Mouse (Mus musculus): ENCODE measurements around the gene Prr36. TPM values are rescaled to one million over a fixed set of nuclear protein-coding genes. Genes with fewer than 3 reads are reported as not detected.

The Prr36 gene
- 42.8 and 47.3 TPM in 2 replicates for polyA plus RNA-seq (2014; fragmentation: Nextera tagmentation; extraction: Ambion mirVana)

GRCm38 (mm10) chr8:4216791-4217621 lies at the start of gene Prr36:
Gene Prr36, minus strand, starts transcription at chr8:4217459.
- Histone ChIP-seq H3K4me1 (replicated peaks; ENCODE audit: control insufficient read depth, insufficient read depth, low read length) (peaks cover 15% of the 10 kb centered on the region), H3K36me3 (ENCODE audit: control insufficient read depth, insufficient read depth, low read length) (no peaks in the 10 kb centered on the region; the same call in 1 of the 2 replicates), H3K4me3 (ENCODE audit: low read depth, low read length) (peak within 1 kb of the TSS; percentile 65), H3K9ac (ENCODE audit: low read length) (peak within 1 kb of the TSS; percentile 86), H3K4me2 (ENCODE audit: low read depth, low read length, severe bottlenecking) (peak within 1 kb of the TSS; percentile 53), H3K9me3 (ENCODE audit: control insufficient read depth, low read length) (no peaks in the 10 kb centered on the region), H3K27ac (ENCODE audit: low read depth, low read length) (peak within 1 kb of the TSS; percentile 82), H3K27me3 (ENCODE audit: control insufficient read depth, insufficient read depth, low read length) (no peaks in the 10 kb centered on the region)
- DNase-seq (ENCODE audit: low spot score), result peak; percentile 90
- under 1% methylated on average over 44 of the region's 44 CpGs for WGBS
- peak; percentile 90 for ATAC-seq (replicated peaks; ENCODE audit: low FRiP score)

DNA sequence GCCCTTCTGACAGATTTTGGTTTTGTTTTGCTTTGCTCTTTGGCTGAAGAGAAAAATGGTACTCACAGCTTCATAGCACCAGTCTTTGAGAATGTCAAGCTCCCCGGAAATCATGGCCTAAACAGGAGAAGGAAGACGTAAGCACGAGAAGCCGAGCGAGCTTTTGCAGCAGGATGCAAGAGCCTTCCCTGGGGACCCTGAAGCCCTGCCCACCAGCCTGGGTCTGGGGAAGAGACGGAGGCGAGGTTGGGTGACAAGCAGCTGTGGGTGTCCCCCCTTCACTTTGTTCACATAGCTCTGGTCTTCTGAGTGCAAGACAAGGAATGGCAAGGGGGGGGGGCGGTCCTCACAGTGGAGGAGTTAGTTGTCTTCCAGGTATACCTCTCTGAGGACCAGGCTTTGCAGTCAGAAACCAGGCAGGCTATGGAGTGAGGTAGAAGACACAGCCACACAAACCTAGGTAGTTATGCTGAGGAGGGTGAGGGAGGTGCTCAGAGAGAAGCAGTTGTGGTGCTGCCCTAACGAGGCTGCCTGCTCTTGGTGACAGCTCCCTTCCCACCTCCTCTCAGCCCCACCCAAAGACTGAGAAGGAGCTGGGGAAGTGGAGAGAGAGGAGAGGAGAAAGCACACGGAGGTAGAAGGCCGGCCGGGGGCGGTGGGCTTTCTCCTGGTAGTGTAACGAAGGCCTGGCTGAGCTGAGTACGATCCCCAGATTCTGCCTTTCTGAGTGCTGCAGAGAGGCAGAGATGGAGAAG lies 48.1 kb upstream of the Prr36 start:
- no peak overlapping the region for H3K4me2 ChIP-seq (ENCODE audit: low read depth, low read length, severe bottlenecking)
- ATAC-seq (replicated peaks; ENCODE audit: low FRiP score), result no peak
- H3K27me3 ChIP-seq (ENCODE audit: control insufficient read depth, insufficient read depth, low read length), result no peaks in the 10 kb centered on the region
- H3K4me3 ChIP-seq (ENCODE audit: low read depth, low read length), result no peak overlapping the region
- H3K9ac ChIP-seq (ENCODE audit: low read length), result no peak overlapping the region
- H3K36me3 ChIP-seq (ENCODE audit: control insufficient read depth, insufficient read depth, low read length), result peaks cover 13% of the 10 kb centered on the region
- H3K9me3 ChIP-seq (ENCODE audit: control insufficient read depth, low read length), result no peaks in the 10 kb centered on the region
- no peaks in the 10 kb centered on the region for H3K4me1 ChIP-seq (replicated peaks; ENCODE audit: control insufficient read depth, insufficient read depth, low read length)
- WGBS, result 96% methylated on average over 15 of the region's 15 CpGs
- no peak for DNase-seq (ENCODE audit: low spot score)
- H3K27ac ChIP-seq (ENCODE audit: low read depth, low read length), result no peak overlapping the region

DNA sequence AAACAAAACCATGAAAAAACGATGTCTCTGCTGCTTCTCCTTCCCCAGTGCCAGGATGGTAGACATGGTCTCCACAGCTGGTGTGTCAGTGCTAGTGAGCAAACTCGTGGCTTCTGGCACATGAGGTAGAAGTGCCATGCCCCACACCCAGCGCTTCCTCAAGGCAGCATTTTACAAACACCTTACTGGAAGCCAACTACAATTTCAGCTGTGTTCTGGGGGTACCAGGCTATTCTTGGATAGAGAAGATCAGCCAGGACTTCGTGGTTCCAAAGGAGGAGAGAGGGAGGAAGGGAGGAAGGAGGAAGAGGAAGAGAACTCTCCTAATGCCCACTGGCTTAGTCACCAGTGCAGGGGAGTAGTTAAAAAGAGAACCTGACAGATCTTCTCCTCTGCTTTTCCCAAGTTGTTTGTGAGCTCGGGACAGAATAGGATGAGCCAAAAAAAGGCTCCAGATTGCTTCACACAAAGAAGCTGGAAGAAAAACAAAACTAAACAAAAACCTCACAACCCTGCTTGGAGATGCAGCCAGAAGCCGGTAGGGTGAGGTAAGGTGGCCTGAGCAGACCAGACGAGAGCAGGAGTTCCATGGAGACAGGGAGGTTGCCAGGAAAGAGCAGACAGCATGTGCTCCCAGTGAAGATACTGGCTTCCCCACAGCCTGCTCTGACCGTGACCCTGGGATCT lies 46.0 kb upstream of the Prr36 start:
- no peaks in the 10 kb centered on the region for H3K9me3 ChIP-seq (ENCODE audit: control insufficient read depth, low read length)
- WGBS, result 91% methylated on average over 8 of the region's 8 CpGs
- 0 out of 2 replicates have a peak, but pooled peaks cover 6% of the 10 kb centered on the region for H3K4me1 ChIP-seq (replicated peaks; ENCODE audit: control insufficient read depth, insufficient read depth, low read length)
- no peak overlapping the region for H3K27ac ChIP-seq (ENCODE audit: low read depth, low read length)
- ATAC-seq (replicated peaks; ENCODE audit: low FRiP score) (no peak), DNase-seq (ENCODE audit: low spot score) (no peak)
- peaks cover 8% of the 10 kb centered on the region for H3K36me3 ChIP-seq (ENCODE audit: control insufficient read depth, insufficient read depth, low read length)
- no peak overlapping the region for H3K4me2 ChIP-seq (ENCODE audit: low read depth, low read length, severe bottlenecking)
- H3K27me3 ChIP-seq (ENCODE audit: control insufficient read depth, insufficient read depth, low read length), result no peaks in the 10 kb centered on the region
- no peak overlapping the region for H3K9ac ChIP-seq (ENCODE audit: low read length)
- no peak overlapping the region for H3K4me3 ChIP-seq (ENCODE audit: low read depth, low read length)

GRCm38 (mm10) chr8:4259805-4260170 lies 42.5 kb upstream of the Prr36 start:
- ATAC-seq (replicated peaks; ENCODE audit: low FRiP score) (no peak), DNase-seq (ENCODE audit: low spot score) (no peak)
- Histone ChIP-seq H3K36me3 (ENCODE audit: control insufficient read depth, insufficient read depth, low read length) (peaks cover 4% of the 10 kb centered on the region; the same call in 1 of the 2 replicates), H3K4me1 (replicated peaks; ENCODE audit: control insufficient read depth, insufficient read depth, low read length) (peaks cover 19% of the 10 kb centered on the region), H3K4me3 (ENCODE audit: low read depth, low read length) (no peak overlapping the region), H3K27me3 (ENCODE audit: control insufficient read depth, insufficient read depth, low read length) (no peaks in the 10 kb centered on the region), H3K9me3 (ENCODE audit: control insufficient read depth, low read length) (no peaks in the 10 kb centered on the region), H3K9ac (ENCODE audit: low read length) (peak overlapping the region; percentile 86; the same call in 1 of the 2 replicates), H3K4me2 (ENCODE audit: low read depth, low read length, severe bottlenecking) (no peak overlapping the region), H3K27ac (ENCODE audit: low read depth, low read length) (no peak overlapping the region; the same call in 1 of the 2 replicates)
- 84% methylated on average over 4 of the region's 4 CpGs for WGBS

DNA sequence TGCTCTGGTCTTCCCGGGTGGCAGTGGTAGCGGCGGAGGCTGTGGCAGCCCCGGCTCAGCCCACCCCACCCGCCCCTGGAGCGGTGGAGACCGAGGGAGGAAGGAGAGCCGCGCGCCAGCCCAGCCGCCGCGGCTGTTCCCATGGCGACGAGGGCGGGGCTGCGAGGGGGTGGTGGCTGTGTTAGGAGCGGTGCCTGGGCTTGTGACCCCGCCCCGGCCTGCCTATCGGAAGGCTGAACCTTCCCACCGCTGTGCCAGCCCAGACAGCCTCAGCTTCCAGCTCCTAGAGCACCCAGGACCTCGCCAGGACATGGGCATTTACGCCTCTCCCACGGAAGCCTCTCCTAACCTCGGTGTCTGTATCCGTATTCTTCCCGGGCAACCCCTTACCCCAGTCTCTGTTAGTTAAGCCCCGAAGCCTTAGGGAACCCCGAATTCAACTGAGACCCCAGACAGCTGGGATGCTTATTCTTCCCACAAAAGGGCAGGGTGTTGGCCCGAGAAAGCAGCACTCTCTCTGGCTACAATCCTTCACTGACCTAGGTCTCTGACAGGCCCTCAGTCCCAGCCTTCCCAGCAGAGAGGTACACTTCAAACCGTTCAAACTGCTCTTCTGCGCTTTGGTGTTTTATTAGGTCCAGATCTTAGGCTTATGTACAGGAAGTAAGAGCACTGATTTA lies 42.0 kb upstream of the Prr36 start, which contains the start of gene Ctxn1:
Gene Ctxn1 (minus strand): TSS at position 150 of the 680 bp plus-strand sequence.
- peak; percentile 98 for DNase-seq (ENCODE audit: low spot score)
- Histone ChIP-seq H3K36me3 (ENCODE audit: control insufficient read depth, insufficient read depth, low read length) (peaks cover 4% of the 10 kb centered on the region; the same call in 1 of the 2 replicates), H3K9ac (ENCODE audit: low read length) (peak within 1 kb of the TSS; percentile 86), H3K4me2 (ENCODE audit: low read depth, low read length, severe bottlenecking) (peak within 1 kb of the TSS; percentile 85), H3K4me3 (ENCODE audit: low read depth, low read length) (peak within 1 kb of the TSS; percentile 82), H3K9me3 (ENCODE audit: control insufficient read depth, low read length) (no peaks in the 10 kb centered on the region), H3K27ac (ENCODE audit: low read depth, low read length) (peak within 1 kb of the TSS; percentile 96), H3K4me1 (replicated peaks; ENCODE audit: control insufficient read depth, insufficient read depth, low read length) (peaks cover 21% of the 10 kb centered on the region), H3K27me3 (ENCODE audit: control insufficient read depth, insufficient read depth, low read length) (no peaks in the 10 kb centered on the region)
- 7% methylated on average over 32 of the region's 33 CpGs for WGBS
- ATAC-seq (replicated peaks; ENCODE audit: low FRiP score), result peak; percentile 92

DNA sequence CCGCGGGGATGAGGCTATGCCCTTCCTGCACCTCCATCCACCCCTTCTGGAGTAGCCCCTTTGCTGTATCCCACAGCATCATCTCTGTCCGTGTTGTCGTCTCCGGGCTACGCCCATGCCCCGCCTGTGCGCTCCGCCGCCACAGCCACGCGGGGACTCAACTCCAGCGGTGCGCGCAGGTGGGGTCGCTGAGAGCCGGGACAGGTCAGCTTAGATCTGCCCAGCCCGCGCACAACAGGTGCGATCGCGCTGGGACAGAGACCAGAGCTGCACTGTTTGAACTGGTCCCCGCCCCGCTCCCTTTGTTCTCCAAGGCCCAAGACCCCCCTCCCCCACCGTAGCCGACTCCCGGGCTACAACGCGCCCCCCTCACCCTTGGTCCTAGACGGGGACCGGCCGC lies 41.4 kb upstream of the Prr36 start:
- peak overlapping the region; percentile 85 for H3K4me2 ChIP-seq (ENCODE audit: low read depth, low read length, severe bottlenecking)
- H3K9me3 ChIP-seq (ENCODE audit: control insufficient read depth, low read length), result no peaks in the 10 kb centered on the region
- DNase-seq (ENCODE audit: low spot score) (no peak), ATAC-seq (replicated peaks; ENCODE audit: low FRiP score) (peak; percentile 81)
- H3K4me1 ChIP-seq (replicated peaks; ENCODE audit: control insufficient read depth, insufficient read depth, low read length), result peaks cover 21% of the 10 kb centered on the region
- no peaks in the 10 kb centered on the region for H3K27me3 ChIP-seq (ENCODE audit: control insufficient read depth, insufficient read depth, low read length)
- peak overlapping the region; percentile 86 for H3K9ac ChIP-seq (ENCODE audit: low read length)
- H3K36me3 ChIP-seq (ENCODE audit: control insufficient read depth, insufficient read depth, low read length), result peaks cover 4% of the 10 kb centered on the region; the same call in 1 of the 2 replicates
- peak overlapping the region; percentile 96 for H3K27ac ChIP-seq (ENCODE audit: low read depth, low read length)
- peak overlapping the region; percentile 82 for H3K4me3 ChIP-seq (ENCODE audit: low read depth, low read length)
- under 1% methylated on average over 32 of the region's 32 CpGs for WGBS

GRCm38 (mm10) chr8:4258233-4258632 lies 41.0 kb upstream of the Prr36 start:
- Histone ChIP-seq H3K27ac (ENCODE audit: low read depth, low read length) (peak overlapping the region; percentile 96), H3K36me3 (ENCODE audit: control insufficient read depth, insufficient read depth, low read length) (peaks cover 4% of the 10 kb centered on the region; the same call in 1 of the 2 replicates), H3K4me2 (ENCODE audit: low read depth, low read length, severe bottlenecking) (peak overlapping the region; percentile 85)

More at GRCm38 (mm10) chr8:4258233-4258632, 41.0 kb upstream of the Prr36 start:
- H3K27me3 ChIP-seq (ENCODE audit: control insufficient read depth, insufficient read depth, low read length), result no peaks in the 10 kb centered on the region
- peaks cover 21% of the 10 kb centered on the region for H3K4me1 ChIP-seq (replicated peaks; ENCODE audit: control insufficient read depth, insufficient read depth, low read length)
- no peaks in the 10 kb centered on the region for H3K9me3 ChIP-seq (ENCODE audit: control insufficient read depth, low read length)
- DNase-seq (ENCODE audit: low spot score) (peak; percentile 95), ATAC-seq (replicated peaks; ENCODE audit: low FRiP score) (peak; percentile 72)
- H3K4me3 ChIP-seq (ENCODE audit: low read depth, low read length), result peak overlapping the region; percentile 82
- peak overlapping the region; percentile 86 for H3K9ac ChIP-seq (ENCODE audit: low read length)
- 2% methylated on average over 35 of the region's 35 CpGs for WGBS
